Mouse (Mus musculus): ENCODE measurements around the gene Stoml1.

- TF ChIP-seq CTCF (IDR thresholded peaks at IDR 0.05; ENCODE audit: low read depth) = no peak
- no peak for TF ChIP-seq EP300 (IDR thresholded peaks at IDR 0.05; ENCODE audit: low read depth)
Measured at GRCm38 (mm10) chr9:58234502-58235015, 18.4 kb upstream of the Stoml1 start.

All from liver, postnatal 0 days (tissue).